Mouse (Mus musculus) liver, embryonic 14.5 days (tissue): Measurements from ENCODE around the gene Tekt3. TPM values are rescaled to one million over a fixed set of nuclear protein-coding genes. Genes with fewer than 3 reads are reported as not detected.
A peak's percentile ranks its signal among the peaks of the same experiment; 100 is the strongest.

Experiments
- ATAC-seq: fragments of 200-750 bp; cut with Nextera tagmentation; 2 replicates; pipeline ENCODE4 v1.8.0; 2017; ENCODE audit warnings: moderate number of reproducible peaks, mild to moderate bottlenecking, moderate library complexity; ENCODE audit not compliant: insufficient read depth
- DNase-seq, 3 experiments: peaks; one replicate each; pipeline ENCODE4 v3.0.0-alpha.2; 2012 to 2013; ENCODE audit warnings: low read depth in 3 of 3, low spot score in 3 of 3
- H3K27ac ChIP-seq: fragments of 300-500 bp; sonication (generic); 2 replicates; pipeline ENCODE4 v1.5.1; 2014; ENCODE audit warnings: moderate library complexity, mild to moderate bottlenecking, control low read depth, inconsistent platforms
- H3K27me3 ChIP-seq: fragments of 300-500 bp; sonication (generic); 2 replicates; pipeline ENCODE4 v1.6.1; 2014; ENCODE audit warnings: mild to moderate bottlenecking, low read length, moderate library complexity; ENCODE audit not compliant: control insufficient read depth, insufficient read depth
- H3K36me3 ChIP-seq: fragments of 300-500 bp; sonication (generic); replicated peaks from 2 replicates; pipeline ENCODE4 v1.6.1; 2014; ENCODE audit warnings: low read depth; ENCODE audit not compliant: control insufficient read depth, insufficient read depth
- H3K4me1 ChIP-seq, 2 experiments: fragments of 200-500 bp in 1 of 2; fragments of 300-500 bp in 1 of 2; sonication (generic) in 1 of 2; replicated peaks; 2 replicates each; pipeline ENCODE4 v1.6.1; 2012 to 2014; ENCODE audit warnings: antibody characterized with exemption in 1 of 2, inconsistent platforms in 1 of 2, low read length in 1 of 2; ENCODE audit not compliant: control insufficient read depth in 2 of 2, insufficient read depth in 2 of 2
- H3K4me2 ChIP-seq: fragments of 300-500 bp; sonication (generic); 2 replicates; pipeline ENCODE4 v1.6.1; 2014; ENCODE audit warnings: low read depth, mild to moderate bottlenecking, control low read depth, moderate library complexity
- H3K4me3 ChIP-seq, 2 experiments: fragments of 200-500 bp in 1 of 2; fragments of 300-500 bp in 1 of 2; sonication (generic) in 1 of 2; 2 replicates each; pipeline ENCODE4 v1.5.1; 2012 to 2014; ENCODE audit warnings: low read depth in 2 of 2, low read length in 2 of 2, mild to moderate bottlenecking in 2 of 2, control low read depth in 1 of 2, inconsistent platforms in 1 of 2, moderate library complexity in 1 of 2; ENCODE audit not compliant: insufficient read depth in 1 of 2
- H3K9ac ChIP-seq: fragments of 300-500 bp; sonication (generic); replicated peaks from 2 replicates; pipeline ENCODE4 v1.6.1; 2014; ENCODE audit warnings: mild to moderate bottlenecking, control low read depth, moderate library complexity
- H3K9me3 ChIP-seq: fragments of 300-500 bp; sonication (generic); 2 replicates; pipeline ENCODE4 v1.6.1; 2016; ENCODE audit warnings: low read length, mixed read lengths; ENCODE audit not compliant: control insufficient read depth
- CTCF ChIP-seq: IDR thresholded peaks from 2 replicates; pipeline ENCODE4 v1.5.1; 2016; ENCODE audit warnings: antibody characterized with exemption, low read depth, control low read depth
- EP300 ChIP-seq: IDR thresholded peaks from 2 replicates; pipeline ENCODE4 v1.6.1; 2016; ENCODE audit warnings: antibody characterized with exemption, low read depth
- WGBS: fragments of 180-500 bp; shearing (Covaris S2); extraction: QIAGEN DNeasy Blood & Tissue Kit; methylation state at CpG from one replicate; pipeline ENCODE4 v1.1.7; 2014; ENCODE audit not compliant: insufficient replicate concordance; 5-methylcytosine and 5-hydroxymethylcytosine counted together
- polyA plus RNA-seq, 2 experiments: library from polyadenylated mRNA; depleted of rRNA in 1 of 2; stranded (reverse) in 1 of 2; unstranded in 1 of 2; fragments of >200 nt; fragmentation: Nextera tagmentation in 1 of 2; extraction: Ambion mirVana in 1 of 2; gene quantifications; 2 replicates each; pipeline versions ENCODE4 v1.2.1 to v1.2.3; 2012 to 2014

The Tekt3 gene
- polyA plus RNA-seq, 2 experiments: not detected

DNA sequence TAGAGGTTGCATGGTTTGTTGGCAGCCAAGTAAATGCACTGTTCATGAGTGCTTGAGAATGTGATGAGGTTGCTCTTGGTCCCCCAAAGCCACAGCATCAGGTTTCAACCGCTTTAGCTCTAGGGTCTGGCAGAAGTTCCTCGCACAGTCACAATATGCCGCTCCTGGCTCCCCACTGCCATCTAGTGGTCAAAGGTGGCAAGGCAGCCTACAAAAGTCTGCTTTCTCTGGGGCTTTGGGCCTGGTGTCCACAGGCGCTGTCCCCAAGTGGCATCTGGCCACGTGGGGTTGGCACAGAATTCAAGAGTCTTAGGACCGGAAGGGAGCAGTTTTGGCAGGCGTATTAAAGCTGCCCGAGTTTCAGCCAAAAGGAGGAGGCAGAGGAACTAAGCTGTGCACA, 74.2 kb downstream of the Tekt3 start:
- H3K4me1 ChIP-seq: no peaks in the 10 kb centered on the region
- H3K9ac ChIP-seq: no peak overlapping the region
- WGBS: 7% methylated on average over 8 of the region's 8 CpGs
- H3K27me3 ChIP-seq: peaks cover 42% of the 10 kb centered on the region
- no peaks in the 10 kb centered on the region for H3K9me3 ChIP-seq
- ATAC-seq (no peak), DNase-seq (peak; percentile 12 to 29 (median 14))
- TF ChIP-seq CTCF (peak; percentile 99), EP300 (no peak)
- no peak overlapping the region for H3K27ac ChIP-seq
- H3K4me3 ChIP-seq: no peak overlapping the region
- H3K4me2 ChIP-seq: no peak overlapping the region
- H3K36me3 ChIP-seq: no peaks in the 10 kb centered on the region

DNA sequence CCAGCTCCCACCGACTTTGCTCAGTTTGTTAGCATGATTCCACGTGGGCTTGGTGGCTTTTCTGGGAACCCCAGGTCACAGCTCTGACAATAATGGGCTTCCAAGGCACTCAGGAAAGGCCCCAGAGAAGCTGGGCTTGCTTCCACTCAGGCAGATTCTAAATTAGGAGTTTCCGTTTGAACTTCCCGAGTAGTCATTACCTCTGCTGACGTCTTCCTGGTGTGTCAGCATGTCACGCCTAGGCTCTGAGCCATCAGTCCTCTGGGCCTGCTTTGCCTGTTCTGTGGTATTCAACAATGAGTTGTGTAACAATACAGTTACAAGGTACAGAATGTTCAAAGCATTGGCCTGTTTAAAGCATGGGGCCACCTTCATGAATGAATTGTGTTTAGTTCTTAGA, 74.8 kb downstream of the Tekt3 start:
- ATAC-seq: no peak
- H3K4me3 ChIP-seq: no peak overlapping the region
- H3K9ac ChIP-seq: no peak overlapping the region
- DNase-seq: no peak
- WGBS: 48% methylated on average over 6 of the region's 6 CpGs
- no peaks in the 10 kb centered on the region for H3K4me1 ChIP-seq
- H3K9me3 ChIP-seq: no peaks in the 10 kb centered on the region
- peaks cover 36% of the 10 kb centered on the region for H3K27me3 ChIP-seq
- TF ChIP-seq CTCF: no peak
- TF ChIP-seq EP300: no peak
- no peak overlapping the region for H3K4me2 ChIP-seq
- no peaks in the 10 kb centered on the region for H3K36me3 ChIP-seq
- H3K27ac ChIP-seq: no peak overlapping the region

DNA sequence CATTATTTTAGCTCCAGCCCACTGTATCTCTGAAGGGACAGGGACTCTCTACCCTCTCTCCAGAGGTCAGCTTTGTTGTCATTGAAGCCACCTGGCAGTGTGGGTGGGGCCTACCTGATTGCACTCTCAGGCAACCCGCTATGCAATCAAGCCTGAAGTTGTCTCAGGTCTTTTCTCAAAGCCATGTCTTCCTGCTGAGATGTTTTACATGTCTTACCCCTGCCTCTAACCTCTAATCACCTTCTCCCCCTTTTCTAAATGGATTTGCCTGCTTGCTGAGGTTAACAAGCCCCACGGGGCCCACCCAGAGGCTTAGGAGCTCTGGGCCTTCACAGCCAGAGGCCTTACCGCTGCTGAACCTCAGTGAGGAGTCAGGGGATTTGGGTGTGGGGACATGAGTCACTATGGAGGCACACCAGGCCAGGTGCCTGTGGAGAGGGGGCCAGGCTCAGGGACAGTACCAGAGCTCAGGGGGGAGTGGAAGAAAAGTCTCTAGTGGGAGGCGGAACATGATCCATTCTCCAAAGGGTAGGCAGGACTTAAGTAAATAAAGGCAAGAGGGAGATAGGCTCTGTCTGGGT, 75.5 kb downstream of the Tekt3 start:
- TF ChIP-seq CTCF (no peak), EP300 (no peak)
- Histone ChIP-seq H3K27ac (no peak overlapping the region), H3K9me3 (no peaks in the 10 kb centered on the region), H3K4me2 (no peak overlapping the region), H3K9ac (no peak overlapping the region), H3K27me3 (peaks cover 29% of the 10 kb centered on the region), H3K4me3 (no peak overlapping the region), H3K36me3 (no peaks in the 10 kb centered on the region), H3K4me1 (no peaks in the 10 kb centered on the region)
- ATAC-seq (no peak), DNase-seq (no peak)
- 72% methylated on average over 4 of the region's 4 CpGs for WGBS

DNA sequence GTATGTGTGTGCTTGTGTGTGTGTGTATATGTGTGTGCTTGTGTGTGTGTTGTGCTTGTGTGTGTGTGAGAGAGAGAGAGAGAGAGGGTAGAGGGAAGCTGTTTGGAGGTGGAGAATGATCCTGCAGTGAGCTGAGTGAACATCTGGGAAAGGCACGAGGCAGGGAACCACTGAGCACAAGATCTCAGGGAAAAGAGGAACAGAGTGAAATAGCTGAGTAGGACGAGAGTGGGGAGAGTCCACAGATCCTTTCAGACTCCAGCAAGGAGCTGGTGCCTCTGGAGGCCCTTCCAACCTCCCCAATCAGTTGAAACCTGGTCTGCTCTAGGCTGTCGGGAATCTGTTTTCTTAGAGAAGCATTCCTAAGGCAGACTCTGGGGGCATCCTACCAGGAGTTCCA, 77.3 kb downstream of the Tekt3 start:
- no peaks in the 10 kb centered on the region for H3K9me3 ChIP-seq
- H3K27me3 ChIP-seq: peaks cover 10% of the 10 kb centered on the region
- no peak overlapping the region for H3K4me3 ChIP-seq
- 37% methylated on average over 3 of the region's 3 CpGs for WGBS
- no peak overlapping the region for H3K9ac ChIP-seq
- DNase-seq: no peak
- TF ChIP-seq EP300: no peak
- TF ChIP-seq CTCF: no peak
- H3K4me1 ChIP-seq: peaks cover 0 to 7% of the 10 kb centered on the region in 2 experiments; a peak in 2 of 4 replicates
- H3K36me3 ChIP-seq: no peaks in the 10 kb centered on the region
- no peak overlapping the region for H3K27ac ChIP-seq
- ATAC-seq: no peak
- no peak overlapping the region for H3K4me2 ChIP-seq

DNA sequence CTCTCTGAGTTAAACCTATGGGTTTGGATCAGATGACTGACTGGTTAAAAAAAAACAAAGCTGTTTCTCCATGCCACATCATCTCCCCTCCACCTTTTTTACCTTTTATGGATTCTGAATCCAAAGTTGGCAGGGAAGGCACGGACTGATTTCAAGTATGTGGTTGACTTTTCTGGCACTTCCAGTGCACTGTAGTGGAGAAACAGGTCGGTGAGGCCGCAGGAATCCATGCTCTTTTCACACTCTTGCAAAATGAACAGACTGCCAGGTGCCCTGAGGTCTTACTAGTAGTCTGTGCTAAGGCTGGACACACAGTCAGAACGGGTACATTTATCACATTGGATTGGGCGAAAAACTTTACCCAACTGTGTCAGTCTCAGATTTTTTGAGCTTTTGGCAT, 80.9 kb downstream of the Tekt3 start:
- TF ChIP-seq CTCF (no peak), EP300 (no peak)
- no peak overlapping the region for H3K4me2 ChIP-seq
- no peak overlapping the region for H3K4me3 ChIP-seq
- WGBS: 52% methylated on average over 5 of the region's 5 CpGs
- H3K27me3 ChIP-seq: no peaks in the 10 kb centered on the region
- DNase-seq (no peak), ATAC-seq (no peak)
- no peak overlapping the region for H3K9ac ChIP-seq
- peaks cover 0 to 15% of the 10 kb centered on the region in 2 experiments; a peak in 2 of 4 replicates for H3K4me1 ChIP-seq
- H3K9me3 ChIP-seq: no peaks in the 10 kb centered on the region
- H3K36me3 ChIP-seq: no peaks in the 10 kb centered on the region
- no peak overlapping the region for H3K27ac ChIP-seq
